Mouse (Mus musculus) gastrocnemius, postnatal 14 days (tissue): ENCODE measurements around the gene Ankrd60. TPM values are rescaled to one million over a fixed set of nuclear protein-coding genes. Genes with fewer than 3 reads are reported as not detected.
A peak's percentile ranks its signal among the peaks of the same experiment; 100 is the strongest.

Experiments
- DNase-seq: peaks from one replicate; pipeline ENCODE4 v3.0.0; 2021; ENCODE audit warnings: mixed read lengths
- intact Hi-C: fragments of 180-260 bp; cut with DNase I; formaldehyde crosslinking; loops from one replicate; pipeline ENCODE4 v1.15.1; 2025; ENCODE audit warnings: low total_unique reads
- long read RNA-seq, 2 experiments: library from polyadenylated mRNA; stranded (forward); transcript quantifications; one replicate each; pipeline ENCODE4 v2.0.0; 2021
- total RNA-seq, 2 experiments: library from RNA; stranded (reverse); gene quantifications; 2 replicates each; pipeline ENCODE4 v1.2.3; 2021

Ankrd60 gene
- total RNA-seq: not detected
- long read RNA-seq, experiment 1: 0 reads
- long read RNA-seq, experiment 2: 0 reads

DNA sequence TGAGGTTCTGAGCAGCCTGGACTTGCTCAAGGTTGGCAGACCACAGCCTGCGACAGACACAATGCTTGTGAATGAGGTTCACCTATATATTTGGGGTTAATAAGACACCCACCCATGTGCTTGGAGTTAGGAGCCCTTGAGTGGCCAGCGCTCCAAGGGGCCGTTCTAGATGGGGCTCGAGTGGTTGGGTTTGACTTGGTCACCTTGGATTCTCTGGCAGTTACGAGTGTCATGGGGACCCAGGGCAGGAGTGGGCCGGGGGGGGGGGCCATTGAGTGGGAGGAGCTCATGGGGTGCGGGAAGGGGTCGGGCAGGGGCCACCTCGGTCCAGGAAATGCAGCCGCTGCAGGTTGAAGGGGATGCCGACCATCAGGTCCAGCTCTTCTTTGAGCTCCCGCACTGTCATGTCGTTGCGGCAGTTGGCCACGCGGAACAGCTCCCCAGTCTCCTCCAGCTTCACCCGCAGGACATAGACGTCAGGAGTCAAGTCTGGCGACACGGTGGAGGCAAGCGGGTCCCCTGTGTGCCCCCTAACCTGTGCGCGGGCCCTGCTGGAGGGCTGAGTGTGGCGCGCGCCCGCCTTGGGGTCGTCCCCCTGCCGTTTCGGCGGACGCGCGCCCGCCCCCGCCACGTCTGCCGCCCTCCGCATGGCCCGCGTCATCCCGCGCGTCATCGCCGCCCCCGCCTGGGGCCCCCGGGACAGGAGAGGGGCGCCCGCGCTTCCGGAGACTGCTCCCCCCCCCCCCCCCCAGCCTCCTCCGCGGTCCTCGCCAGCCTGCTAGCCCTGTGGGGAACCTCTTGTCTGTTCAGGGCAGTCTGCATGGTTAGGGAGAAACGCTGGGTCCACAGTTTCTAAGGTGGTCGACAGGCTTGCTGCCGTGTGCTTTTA, at the start of gene Ankrd60:
Gene Ankrd60 (minus strand): TSS at position 697 of the 889 bp plus-strand sequence.
- intact Hi-C loops: loop anchor here (5.0 kb wide), 1 partner anchor 719 kb away; no protein-coding TSS in a partner anchor
- peak; percentile 46 for DNase-seq

DNA sequence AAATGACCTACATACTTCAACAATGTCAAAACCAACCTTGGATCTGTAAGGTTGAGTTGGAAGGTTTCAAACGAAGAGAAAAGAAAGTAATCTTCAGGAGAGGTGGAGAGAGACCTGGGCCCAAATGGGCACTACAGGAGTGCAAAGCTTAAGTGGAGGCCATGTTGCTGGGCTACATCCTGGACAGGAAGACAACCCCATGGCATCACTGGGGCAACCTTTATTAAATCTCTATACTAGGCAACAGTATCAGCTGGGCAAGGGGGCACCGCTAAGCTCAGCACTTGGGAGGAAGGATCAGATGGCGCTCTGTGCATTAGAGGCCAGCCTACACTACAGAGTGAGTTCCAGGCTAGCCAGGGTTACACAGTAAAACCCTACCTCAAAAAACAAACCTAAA, 47.6 kb upstream of the Ankrd60 start:
- intact Hi-C loops: no loop called here
- DNase-seq: no peak

DNA sequence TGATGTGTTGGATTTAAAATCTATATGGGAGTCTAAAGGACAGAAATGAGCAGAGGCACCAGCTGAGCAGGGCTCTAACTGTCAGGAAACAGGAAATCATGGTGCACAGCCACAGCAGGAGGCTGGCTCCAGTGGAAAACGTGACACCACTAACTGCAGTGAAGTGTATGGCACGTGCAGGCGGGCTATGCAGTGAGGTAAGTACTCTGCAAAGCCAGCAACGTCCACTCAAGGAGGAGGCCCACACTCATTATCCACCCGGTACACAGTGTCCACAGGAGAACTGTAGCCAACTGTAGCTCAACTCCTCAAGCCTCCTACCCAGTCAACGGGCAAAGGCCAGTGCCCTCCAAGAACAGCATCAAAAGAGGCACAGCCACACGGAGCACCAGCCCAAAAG, 46.5 kb upstream of the Ankrd60 start:
- intact Hi-C loops: no loop called here
- no peak for DNase-seq

DNA sequence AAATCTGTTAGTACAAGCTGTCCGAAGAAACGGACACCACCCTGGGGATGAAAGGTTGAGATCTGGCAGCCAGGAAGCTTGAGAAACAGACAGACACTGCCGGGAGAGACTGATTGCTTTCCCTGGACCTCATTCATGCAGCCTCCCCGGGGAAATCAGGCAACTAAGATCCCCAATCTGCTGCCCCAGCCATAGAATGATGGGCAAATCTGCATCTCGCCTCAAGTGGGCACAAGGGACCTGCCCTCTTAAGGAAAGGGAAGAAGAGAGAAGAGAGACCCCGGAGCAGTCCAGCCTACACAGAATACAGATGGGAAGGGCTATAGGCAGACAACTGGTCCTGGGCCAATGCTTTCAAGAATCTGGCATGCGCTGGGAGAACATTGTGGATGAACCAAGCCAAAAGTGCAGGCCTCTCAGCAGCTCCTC, 44.0 kb upstream of the Ankrd60 start:
- intact Hi-C loops: no loop called here
- peak; percentile 61 for DNase-seq

DNA sequence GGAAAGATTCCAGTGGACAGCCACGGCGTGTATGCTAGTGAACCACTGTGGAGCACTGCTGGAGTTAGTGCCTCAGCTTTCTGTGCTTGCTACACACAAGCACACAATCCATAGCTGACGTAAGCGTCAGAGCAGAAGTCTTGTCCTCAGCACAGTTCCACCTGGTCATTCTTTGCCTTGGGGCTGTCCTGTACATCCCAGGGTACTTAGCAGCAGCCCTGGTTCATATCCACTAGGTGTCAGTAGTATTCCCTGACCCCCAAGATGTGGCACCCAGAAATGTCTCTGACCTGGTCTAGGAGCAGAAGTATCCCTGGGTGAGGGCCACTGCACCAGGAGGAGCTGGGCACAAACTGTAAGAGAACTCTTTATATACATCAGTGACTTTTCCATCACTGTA, 42.5 kb upstream of the Ankrd60 start:
- no peak for DNase-seq
- intact Hi-C loops: no loop called here

DNA sequence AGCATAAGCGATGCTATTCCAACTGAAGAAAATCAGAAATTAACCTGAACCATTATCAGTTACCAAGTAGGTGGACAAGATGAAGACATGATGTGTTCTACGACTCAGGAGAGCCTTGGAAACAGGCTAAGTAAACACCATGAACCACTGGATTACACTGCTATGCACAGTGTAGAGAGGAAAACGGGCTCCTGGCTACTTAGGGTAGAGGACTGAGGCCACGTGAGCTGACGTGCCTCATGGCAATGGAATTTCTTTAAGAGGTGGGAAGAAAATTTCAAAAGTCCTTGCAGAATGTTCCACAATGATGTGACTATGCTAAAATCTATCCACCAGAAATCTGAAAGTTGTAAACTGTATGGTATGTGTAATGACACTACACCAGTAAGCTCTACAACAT, 41.0 kb upstream of the Ankrd60 start:
- DNase-seq: no peak
- intact Hi-C loops: no loop called here

DNA sequence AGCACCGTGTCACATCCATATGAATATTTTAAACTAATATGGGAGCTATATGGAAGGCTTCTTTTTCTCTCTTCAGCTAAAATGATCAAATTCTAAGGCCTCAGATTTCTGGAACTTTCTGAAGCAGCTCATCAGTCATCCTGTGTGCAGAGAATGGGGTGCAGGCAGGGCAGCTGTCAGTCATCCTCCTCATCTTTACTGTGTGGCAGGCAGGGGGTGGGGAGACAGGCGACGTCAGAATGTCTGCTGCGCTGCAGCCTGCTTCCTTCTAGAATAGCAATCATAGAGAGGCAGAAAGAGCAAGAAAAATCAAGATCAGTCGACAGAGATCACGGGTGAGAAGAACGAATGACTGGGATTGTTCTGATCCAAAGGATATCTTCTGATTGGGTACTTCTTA, 38.0 kb upstream of the Ankrd60 start:
- no peak for DNase-seq
- intact Hi-C loops: no loop called here

DNA sequence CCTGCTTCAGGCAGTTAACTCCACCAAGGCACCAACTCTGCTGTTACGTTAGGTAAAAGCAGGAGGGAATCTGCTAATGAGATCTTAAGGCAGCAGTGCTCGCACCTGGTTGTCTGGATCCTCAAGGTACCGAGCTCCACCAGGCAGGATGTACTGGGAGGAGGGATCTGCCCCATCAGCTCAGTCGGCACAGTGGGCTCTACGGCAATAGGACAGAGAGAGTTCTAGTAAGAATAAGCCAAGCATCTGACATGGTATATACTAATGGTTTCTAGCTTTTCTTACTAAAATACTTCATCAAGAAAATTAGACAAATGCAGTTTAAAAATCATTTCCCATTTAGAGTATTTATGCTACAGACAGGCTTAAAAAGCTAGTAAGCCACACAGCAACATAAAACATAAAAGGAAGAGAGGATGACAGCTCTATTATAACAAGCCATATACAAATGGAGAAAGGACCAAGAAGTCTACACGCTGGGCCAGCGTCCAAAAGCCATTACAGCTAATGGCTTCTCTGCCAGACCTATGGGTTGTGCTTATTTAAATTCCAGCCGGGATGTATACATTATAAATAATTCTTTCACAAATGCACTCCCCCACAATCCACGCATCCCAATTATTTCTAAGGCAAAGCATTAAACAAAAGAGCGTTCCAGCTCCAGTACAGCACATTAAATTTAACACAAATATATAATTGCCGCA, 37.4 kb upstream of the Ankrd60 start:
- intact Hi-C loops: no loop called here

DNA sequence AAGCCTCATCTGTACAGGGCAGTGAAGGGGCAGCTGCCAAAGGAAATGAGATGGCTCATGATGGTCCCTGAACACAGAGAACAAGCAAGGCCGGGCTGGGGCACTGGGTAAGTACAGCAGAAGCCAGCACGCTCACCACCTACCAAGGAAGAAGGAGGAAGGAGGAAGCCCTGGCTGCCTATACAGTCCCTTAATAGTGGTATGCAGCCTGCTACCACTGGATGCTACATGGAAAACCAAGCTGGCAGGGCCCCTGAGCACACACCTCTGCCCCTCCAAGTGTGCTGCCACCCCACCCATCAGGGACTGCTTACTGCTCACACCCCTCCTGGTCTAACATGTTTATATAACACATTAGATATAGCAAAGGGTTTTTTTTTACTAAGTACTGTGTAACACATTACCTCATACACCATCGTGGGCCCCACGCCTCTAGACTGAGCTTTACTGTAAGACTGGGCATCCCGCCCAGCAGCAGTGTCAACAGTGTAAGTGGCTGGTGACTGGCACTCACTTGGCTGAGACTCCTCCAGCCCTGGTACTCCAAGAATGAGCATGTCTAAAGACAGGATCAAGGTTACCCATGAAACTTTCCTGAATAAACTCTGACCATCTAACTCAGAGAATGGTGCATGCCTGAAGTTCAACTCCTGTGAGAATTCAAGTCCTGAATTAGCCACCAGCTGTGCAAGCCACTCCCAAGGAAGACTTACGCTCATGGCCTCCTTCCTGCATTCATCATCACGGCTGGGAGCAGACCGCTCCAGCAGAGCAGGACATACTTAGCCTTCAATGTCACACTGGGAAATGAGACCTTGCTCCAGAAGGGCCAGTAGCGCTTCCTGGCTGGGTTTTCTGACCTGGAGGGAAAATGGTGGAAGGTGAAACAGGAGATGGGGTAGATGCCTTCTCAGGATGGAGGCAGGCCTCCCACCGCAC, 30.1 kb upstream of the Ankrd60 start:
- DNase-seq: peak; percentile 48
- intact Hi-C loops: no loop called here

More for the DNA sequence above, 37.4 kb upstream of the Ankrd60 start:
- no peak for DNase-seq

DNA sequence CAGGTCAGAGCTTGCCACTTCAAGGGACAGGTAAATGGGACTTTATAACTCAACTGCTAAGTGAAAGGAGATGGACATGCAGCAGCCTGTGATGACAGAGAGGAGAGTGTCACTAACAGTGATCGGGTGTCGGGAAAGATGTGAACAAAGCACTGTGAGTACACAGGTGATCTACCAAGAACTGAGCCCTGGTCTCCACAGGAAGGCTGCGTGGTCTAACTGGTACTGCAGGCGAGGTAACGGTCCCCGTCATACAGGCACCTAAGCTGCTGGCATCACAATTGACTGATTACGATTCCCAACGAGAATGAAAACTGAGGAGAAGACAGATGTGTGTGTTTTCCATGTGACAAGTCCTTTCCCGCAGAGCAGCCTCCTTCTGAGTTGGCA, 28.2 kb upstream of the Ankrd60 start:
- intact Hi-C loops: no loop called here
- DNase-seq: peak; percentile 0

DNA sequence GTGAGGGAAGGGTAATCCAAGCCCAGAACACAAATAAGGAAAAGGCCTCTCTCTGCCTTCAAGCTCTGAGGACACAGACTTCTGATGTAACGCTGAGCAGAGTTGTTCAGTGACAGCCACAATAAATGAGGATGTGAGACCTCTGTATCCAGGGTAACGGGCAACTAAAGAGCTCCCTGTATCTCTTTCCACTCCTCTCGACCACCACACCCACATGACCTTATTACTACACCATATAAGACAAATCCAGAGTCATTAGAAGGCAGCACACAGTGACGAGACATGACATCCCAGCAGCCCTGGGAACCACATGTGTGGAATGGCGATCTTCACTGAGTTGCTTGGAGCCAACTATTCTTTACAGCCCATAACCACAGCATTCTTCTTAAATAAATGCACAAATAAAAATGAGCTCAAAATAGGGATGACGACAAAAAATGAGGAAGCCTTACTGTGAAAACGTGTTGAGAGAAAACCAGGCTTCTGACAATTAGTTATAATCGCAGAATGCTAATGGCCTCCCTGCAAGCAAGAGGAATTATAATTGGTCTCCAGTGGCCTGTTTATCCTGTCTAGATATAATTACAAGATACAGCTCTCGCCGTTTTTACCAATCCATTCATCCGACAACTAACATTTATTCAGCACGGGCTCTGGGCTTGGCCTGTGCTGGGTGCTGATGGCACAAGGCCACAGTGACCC, 27.7 kb upstream of the Ankrd60 start:
- intact Hi-C loops: no loop called here

DNA sequence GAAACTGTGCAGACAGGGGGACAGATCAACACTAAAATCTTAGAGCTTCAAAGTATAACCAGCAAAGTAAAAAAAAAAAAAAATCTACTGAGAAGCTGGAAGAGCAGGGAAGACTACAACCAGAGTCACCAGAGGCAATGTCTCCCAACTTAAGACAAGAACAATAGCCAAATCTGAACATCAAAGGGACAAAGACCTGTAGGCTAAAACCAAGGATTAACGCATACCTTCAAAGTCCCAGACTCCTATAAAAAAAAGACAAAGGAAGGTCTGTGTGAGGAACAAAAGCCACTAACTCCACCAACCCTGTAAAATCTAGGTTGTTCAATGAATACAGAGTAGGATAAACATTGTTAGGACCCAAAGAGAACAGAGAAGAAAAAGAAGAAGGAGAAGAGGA, 23.7 kb upstream of the Ankrd60 start:
- no peak for DNase-seq
- intact Hi-C loops: no loop called here

More for the DNA sequence above, 27.7 kb upstream of the Ankrd60 start:
- no peak for DNase-seq

DNA sequence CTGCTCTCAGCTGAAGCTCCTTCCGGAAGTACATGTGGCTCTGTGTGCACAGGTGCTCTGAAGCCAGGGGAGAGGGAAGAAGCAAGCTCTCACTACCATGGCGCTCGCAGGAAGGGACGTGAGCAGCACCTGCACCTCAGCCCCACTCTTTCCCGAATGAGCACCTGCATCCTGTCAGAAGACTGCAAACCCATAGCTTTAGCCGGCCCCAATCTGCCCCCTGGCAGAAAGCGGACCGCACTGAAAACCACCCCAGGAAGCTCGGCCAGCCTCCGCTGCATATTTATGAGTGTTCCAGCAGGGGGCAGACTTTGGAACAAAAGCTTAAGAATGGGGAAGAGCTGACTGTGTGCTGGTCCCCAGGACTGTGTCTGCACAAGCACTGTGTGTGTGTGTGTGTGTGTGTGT, 17.2 kb upstream of the Ankrd60 start:
- DNase-seq: no peak
- intact Hi-C loops: loop anchor here (10.0 kb wide), 1 partner anchor 139 kb away; the partner anchor contains the start of gene Vapb

DNA sequence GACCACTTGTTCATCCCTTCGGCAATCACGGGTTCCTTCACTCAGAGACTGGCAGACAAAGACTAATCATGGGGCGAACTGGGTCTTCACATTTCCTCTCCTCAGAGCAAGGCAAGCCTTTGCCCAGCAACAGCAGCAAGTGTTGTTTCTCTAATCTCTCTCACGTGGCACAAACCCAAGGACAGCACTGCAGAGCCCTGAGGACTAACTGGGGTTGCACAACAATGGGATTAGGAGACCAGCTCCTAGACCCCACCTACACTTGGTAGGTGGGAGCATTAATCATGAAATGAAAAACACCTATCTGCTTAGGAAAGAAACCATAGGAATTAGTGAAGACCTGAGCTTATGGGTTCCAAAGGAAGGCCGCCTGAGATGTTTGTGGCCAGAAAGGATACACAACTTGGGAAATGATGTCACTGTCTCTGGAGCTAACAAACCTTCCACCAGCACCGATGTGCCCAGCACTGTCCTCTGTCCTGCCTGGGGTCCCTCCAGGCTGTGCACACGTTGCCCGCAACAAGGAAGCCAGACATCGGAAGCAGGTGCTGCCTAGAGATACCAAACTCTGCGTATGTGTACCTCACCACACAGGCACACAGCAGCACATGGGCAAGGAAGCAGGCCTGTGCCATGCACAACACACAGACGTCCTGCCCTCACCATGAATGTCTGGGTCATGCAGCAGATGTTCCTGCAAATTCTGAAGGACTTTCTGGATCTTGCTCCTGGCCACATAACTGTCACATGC, 16.3 kb upstream of the Ankrd60 start:
- intact Hi-C loops: loop anchor here (10.0 kb wide), 1 partner anchor 140 kb away; the partner anchor contains the start of gene Vapb
- no peak for DNase-seq

DNA sequence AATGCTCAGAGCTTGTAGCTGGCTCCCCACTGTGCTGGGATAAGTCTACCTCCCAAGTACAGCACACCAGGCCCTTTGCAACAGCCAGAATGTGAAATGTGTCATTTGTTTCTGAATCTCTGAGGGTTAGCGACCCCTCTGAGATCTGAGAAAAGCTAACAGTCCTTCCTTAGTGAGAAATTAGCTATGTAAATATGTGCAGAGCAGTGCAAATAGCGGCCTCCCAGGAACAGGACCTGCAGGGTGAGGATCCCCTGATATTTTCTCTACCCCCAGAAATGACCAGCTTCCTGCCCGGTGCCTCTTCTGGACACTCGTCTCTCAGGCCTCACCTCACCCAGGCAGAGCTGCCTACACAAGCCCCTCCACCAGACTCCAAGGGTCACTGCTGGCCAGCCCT, 15.7 kb upstream of the Ankrd60 start:
- no peak for DNase-seq
- intact Hi-C loops: loop anchor here (10.0 kb wide), 1 partner anchor 141 kb away; the partner anchor contains the start of gene Vapb

DNA sequence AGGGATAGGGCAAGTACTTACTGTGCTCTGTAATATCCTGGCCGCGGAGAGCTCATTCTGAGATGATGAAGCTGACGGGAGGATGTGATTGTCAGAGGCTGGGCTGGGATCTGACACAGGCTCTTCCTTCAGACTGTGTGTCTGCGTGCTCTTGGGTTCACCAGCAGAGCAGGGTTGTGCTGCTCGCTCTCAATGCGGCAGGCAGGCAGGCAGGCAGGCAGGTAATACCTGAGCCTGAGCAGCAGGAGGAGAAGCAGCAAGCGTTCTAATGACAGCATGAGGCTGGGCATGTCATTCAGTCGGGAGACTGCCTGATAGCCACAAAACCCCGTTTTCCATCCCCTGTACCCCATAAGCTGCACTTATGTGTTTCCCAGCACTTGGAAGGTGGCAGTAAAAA, 14.6 kb upstream of the Ankrd60 start:
- intact Hi-C loops: loop anchor here (10.0 kb wide), 1 partner anchor 142 kb away; the partner anchor contains the start of gene Vapb

DNA sequence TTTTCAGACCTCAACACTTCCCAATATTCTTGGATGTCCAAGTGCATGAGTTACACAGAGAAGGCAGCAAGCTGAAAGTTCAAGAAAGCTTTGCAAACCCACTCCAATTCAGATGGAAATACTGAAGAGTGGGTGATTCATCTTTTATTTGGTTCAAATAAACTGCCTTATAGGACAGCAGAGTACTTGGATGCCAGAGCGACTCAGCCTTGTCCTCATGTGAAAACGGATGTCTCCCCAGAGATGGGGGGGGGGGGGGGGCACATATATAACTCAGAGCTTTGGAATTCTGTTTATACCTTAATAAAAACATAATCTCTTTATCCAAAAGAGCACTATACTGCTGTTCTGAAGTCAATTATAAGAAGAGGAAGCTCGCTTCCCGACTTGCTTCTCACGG, 9.2 kb upstream of the Ankrd60 start:
- intact Hi-C loops: loop anchor here (5.0 to 10.0 kb wide), 2 partner anchors 527 to 695 kb away; partner anchors contain the start of genes Gnas and Npepl1

More for the DNA sequence above, 14.6 kb upstream of the Ankrd60 start:
- no peak for DNase-seq

More for the DNA sequence above, 9.2 kb upstream of the Ankrd60 start:
- no peak for DNase-seq
